Mouse (Mus musculus) embryonic facial prominence, embryonic 11.5 days (tissue): Measurements from ENCODE around the gene Apon. TPM values are rescaled to one million over a fixed set of nuclear protein-coding genes. Genes with fewer than 3 reads are reported as not detected.

Source experiments
- ATAC-seq: fragments of 200-750 bp; cut with Nextera tagmentation; replicated peaks from 2 replicates; pipeline ENCODE4 v1.8.0; 2017; ENCODE audit warnings: low read depth; ENCODE audit not compliant: insufficient number of reproducible peaks, low FRiP score, low TSS enrichment
- DNase-seq: peaks from one replicate; pipeline ENCODE4 v3.0.0-alpha.2; 2015; ENCODE audit warnings: low spot score
- H3K27ac ChIP-seq: fragments of 300-500 bp; sonication (generic); replicated peaks from 2 replicates; pipeline ENCODE4 v1.5.1; 2014; ENCODE audit warnings: mild to moderate bottlenecking, low read depth, low read length, control low read depth
- H3K27me3 ChIP-seq: fragments of 300-500 bp; sonication (generic); 2 replicates; pipeline ENCODE4 v1.6.1; 2014; ENCODE audit warnings: mild to moderate bottlenecking, low read length, moderate library complexity, mixed read lengths; ENCODE audit not compliant: control insufficient read depth, insufficient read depth
- H3K36me3 ChIP-seq: fragments of 300-500 bp; sonication (generic); replicated peaks from 2 replicates; pipeline ENCODE4 v1.6.1; 2014; ENCODE audit warnings: low read depth, mild to moderate bottlenecking, low read length, moderate library complexity, mixed read lengths; ENCODE audit not compliant: control insufficient read depth, insufficient read depth
- H3K4me1 ChIP-seq: fragments of 300-500 bp; sonication (generic); 2 replicates; pipeline ENCODE4 v1.6.1; 2014; ENCODE audit warnings: low read length, mixed read lengths; ENCODE audit not compliant: control insufficient read depth, insufficient read depth
- H3K4me2 ChIP-seq: fragments of 300-500 bp; sonication (generic); 2 replicates; pipeline ENCODE4 v1.6.1; 2014; ENCODE audit warnings: low read depth, mild to moderate bottlenecking, control low read depth, low read length, moderate library complexity
- H3K4me3 ChIP-seq: fragments of 300-500 bp; sonication (generic); 2 replicates; pipeline ENCODE4 v1.5.1; 2014; ENCODE audit warnings: low read depth, low read length, control low read depth
- H3K9ac ChIP-seq: fragments of 300-500 bp; sonication (generic); replicated peaks from 2 replicates; pipeline ENCODE4 v1.6.1; 2014; ENCODE audit warnings: mild to moderate bottlenecking, control low read depth, low read length
- H3K9me3 ChIP-seq: fragments of 300-500 bp; sonication (generic); replicated peaks from 2 replicates; pipeline ENCODE4 v1.6.1; 2016; ENCODE audit warnings: mild to moderate bottlenecking, low read length, inconsistent platforms, mixed read lengths; ENCODE audit not compliant: control insufficient read depth
- WGBS: fragments of 180-500 bp; shearing (Covaris S2); extraction: QIAGEN DNeasy Blood & Tissue Kit; methylation state at CpG from one replicate; pipeline ENCODE4 v1.1.7; 2014; 5-methylcytosine and 5-hydroxymethylcytosine counted together
- polyA plus RNA-seq: library from polyadenylated mRNA; unstranded; fragments of >200 nt; fragmentation: Nextera tagmentation; extraction: Ambion mirVana; gene quantifications from 2 replicates; pipeline ENCODE4 v1.2.1, GENCODE M21; 2014

Apon gene
- polyA plus RNA-seq, 1 experiment from 2014 or later: 0.80 TPM

DNA sequence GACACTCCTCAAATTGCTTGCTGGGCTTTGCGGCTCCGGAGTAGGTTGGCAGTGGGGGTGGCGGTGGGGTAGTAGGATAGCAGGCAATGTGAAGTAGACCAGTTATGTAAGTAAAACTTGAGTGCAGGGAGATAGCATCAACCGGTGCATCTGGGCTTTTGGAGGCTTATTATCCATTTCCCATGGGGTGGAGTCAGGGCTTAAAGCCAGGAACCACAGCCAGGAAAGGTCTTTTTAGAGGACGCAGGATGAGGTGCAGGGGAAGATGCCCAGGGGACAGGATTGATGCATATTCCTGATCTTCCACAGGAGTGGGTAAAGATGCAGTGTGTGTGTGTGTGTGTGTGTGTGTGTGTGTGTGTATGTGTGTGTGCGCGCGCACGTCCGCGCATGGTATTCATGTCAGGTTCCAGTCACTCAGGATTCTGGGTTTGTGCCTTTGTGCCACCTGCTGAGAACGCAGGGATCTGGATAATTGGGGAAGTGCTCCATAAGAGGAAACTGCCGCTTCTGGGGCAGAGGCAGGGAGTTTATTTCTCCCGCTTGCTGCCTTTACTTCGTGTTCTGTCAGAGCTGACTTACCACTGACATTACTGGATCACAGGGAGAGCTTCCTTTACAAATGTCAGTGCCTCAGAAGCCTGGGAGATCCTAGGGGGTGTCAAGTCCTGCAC, 16.0 kb upstream of the Apon start:
- no peak for ATAC-seq
- H3K4me2 ChIP-seq: no peak overlapping the region
- no peak overlapping the region for H3K4me3 ChIP-seq
- DNase-seq: no peak
- no peaks in the 10 kb centered on the region for H3K27me3 ChIP-seq
- no peak overlapping the region for H3K27ac ChIP-seq
- peaks cover 8% of the 10 kb centered on the region for H3K36me3 ChIP-seq
- H3K9ac ChIP-seq: no peak overlapping the region
- WGBS: 83% methylated on average over 15 of the region's 15 CpGs
- no peaks in the 10 kb centered on the region for H3K4me1 ChIP-seq
- H3K9me3 ChIP-seq: no peaks in the 10 kb centered on the region

DNA sequence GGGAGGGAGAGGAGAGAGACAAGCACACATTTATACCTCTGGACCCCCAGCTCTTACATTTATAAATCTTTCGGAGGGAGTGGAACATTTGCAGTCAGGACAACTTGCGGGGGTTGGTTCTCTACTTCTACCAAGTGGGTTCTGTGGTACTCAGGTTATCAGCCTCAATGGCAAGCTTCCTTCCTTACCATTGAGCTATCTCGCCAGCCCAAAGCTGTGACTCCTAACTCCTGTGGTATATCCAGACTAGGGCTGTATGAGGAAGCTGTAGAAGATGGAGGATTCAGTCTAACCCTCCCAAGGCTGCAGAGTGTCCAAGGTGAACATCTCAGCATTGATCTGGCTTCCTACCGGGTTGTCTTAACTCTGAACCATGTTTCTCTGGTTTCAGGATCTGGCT, 14.8 kb upstream of the Apon start:
- no peaks in the 10 kb centered on the region for H3K4me1 ChIP-seq
- no peak overlapping the region for H3K4me3 ChIP-seq
- no peak overlapping the region for H3K9ac ChIP-seq
- peaks cover 16% of the 10 kb centered on the region for H3K36me3 ChIP-seq
- WGBS: 88% methylated on average over 4 of the region's 4 CpGs
- no peaks in the 10 kb centered on the region for H3K27me3 ChIP-seq
- no peak for ATAC-seq
- no peaks in the 10 kb centered on the region for H3K9me3 ChIP-seq
- no peak overlapping the region for H3K27ac ChIP-seq
- H3K4me2 ChIP-seq: no peak overlapping the region
- DNase-seq: no peak

DNA sequence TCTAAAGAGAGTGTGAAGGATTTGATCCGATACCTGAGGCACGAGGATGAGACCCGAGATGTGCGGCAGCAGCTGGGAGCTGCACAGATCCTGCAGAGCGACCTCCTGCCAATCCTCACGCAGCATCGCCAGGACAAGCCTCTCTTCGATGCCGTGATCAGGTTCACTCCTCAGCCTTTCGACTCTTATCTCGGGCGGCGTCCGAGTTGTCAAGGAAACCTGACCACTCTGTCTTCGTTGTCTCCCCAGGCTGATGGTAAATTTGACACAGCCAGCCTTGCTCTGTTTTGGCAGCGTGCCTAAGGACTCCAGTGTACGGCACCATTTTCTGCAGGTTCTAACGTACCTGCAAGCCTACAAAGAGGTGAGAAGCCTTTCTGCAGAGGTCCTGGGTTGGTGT, 13.8 kb upstream of the Apon start:
- H3K4me1 ChIP-seq: no peaks in the 10 kb centered on the region
- 94% methylated on average over 18 of the region's 18 CpGs for WGBS
- H3K4me3 ChIP-seq: no peak overlapping the region
- no peak overlapping the region for H3K9ac ChIP-seq
- H3K27me3 ChIP-seq: no peaks in the 10 kb centered on the region
- no peaks in the 10 kb centered on the region for H3K9me3 ChIP-seq
- H3K27ac ChIP-seq: no peak overlapping the region
- no peak for DNase-seq
- H3K36me3 ChIP-seq: peaks cover 22% of the 10 kb centered on the region
- ATAC-seq: no peak
- H3K4me2 ChIP-seq: no peak overlapping the region

DNA sequence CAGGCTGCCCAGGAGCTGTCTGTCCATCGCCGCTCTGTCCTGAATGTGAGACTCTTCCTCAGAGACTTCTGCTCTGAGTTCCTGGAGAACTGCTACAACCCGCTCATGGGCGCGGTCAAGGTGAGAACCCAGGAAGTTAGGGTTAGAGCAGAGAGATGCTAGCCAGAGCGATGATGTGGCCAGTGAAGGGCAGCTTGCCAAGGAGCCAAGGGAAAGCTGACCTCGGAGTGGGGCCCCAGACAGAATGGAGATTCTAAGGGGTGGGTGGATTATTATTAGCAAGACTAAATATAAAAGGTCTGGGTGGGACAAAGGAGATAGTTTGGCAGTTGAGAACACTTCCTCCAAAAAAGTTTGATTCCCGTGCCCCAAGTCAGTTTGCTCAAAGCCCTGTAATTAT, 10.6 kb upstream of the Apon start:
- no peaks in the 10 kb centered on the region for H3K9me3 ChIP-seq
- H3K4me2 ChIP-seq: no peak overlapping the region
- no peaks in the 10 kb centered on the region for H3K4me1 ChIP-seq
- no peak overlapping the region for H3K27ac ChIP-seq
- DNase-seq (no peak), ATAC-seq (no peak)
- peaks cover 30% of the 10 kb centered on the region for H3K36me3 ChIP-seq
- H3K9ac ChIP-seq: no peak overlapping the region
- no peak overlapping the region for H3K4me3 ChIP-seq
- no peaks in the 10 kb centered on the region for H3K27me3 ChIP-seq
- 94% methylated on average over 8 of the region's 8 CpGs for WGBS

DNA sequence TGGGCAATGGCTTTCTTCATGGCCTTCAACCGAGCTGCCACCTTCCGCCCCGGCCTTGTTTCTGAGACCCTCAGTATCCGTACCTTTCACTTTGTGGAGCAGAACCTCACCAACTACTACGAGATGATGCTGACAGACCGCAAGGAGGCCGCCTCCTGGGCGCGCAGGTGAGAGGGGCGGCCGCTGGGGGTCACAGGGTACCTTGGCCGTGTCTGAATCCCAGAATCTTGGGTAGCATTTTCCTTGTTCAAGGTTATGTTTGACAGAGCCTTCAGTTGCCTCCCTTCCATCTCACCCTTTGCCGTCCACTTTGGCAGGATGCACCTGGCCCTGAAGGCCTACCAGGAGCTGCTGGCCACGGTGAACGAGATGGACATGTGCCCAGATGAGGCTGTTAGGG, 9.8 kb upstream of the Apon start:
- Histone ChIP-seq H3K4me2 (no peak overlapping the region), H3K27me3 (no peaks in the 10 kb centered on the region), H3K36me3 (peaks cover 35% of the 10 kb centered on the region), H3K4me3 (no peak overlapping the region), H3K9me3 (no peaks in the 10 kb centered on the region), H3K9ac (no peak overlapping the region), H3K4me1 (no peaks in the 10 kb centered on the region), H3K27ac (no peak overlapping the region)
- no peak for ATAC-seq
- WGBS: 94% methylated on average over 15 of the region's 15 CpGs
- no peak for DNase-seq

DNA sequence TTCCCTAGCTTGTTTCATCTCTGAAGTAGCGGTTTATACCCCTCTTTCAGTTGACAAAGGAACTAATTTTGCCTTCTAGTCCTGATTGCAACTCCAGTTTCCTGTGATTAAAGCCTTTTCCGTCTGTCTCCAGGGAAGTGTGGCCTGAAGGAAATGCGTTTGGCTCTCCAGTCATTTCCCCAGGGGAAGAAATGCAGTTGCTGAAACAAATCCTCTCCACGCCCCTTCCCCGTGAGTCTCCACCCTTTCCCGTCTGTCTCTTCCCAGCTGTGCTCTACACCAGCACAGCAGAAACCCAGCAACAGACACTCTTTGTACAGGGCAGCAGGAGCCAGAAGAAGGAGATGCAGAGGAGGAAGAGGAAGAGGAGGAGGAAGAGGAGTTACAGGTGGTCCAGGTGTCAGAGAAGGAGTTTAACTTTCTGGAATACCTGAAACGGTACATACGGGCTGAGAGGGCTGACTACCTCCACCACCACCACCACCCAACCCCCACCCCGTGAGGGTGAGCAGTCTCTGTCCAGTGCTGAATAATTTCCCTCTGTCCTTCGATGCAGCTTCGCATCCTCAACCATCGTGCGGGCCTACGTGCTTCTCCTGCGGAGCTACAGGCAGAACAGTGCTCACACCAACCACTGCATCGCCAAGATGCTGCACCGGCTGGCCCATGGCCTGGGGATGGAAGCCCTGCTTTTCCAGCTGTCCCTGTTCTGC, 6.7 kb upstream of the Apon start:
- H3K9ac ChIP-seq: no peak overlapping the region
- H3K4me3 ChIP-seq: no peak overlapping the region
- H3K27ac ChIP-seq: no peak overlapping the region
- H3K9me3 ChIP-seq: no peaks in the 10 kb centered on the region
- no peaks in the 10 kb centered on the region for H3K4me1 ChIP-seq
- 79% methylated on average over 17 of the region's 17 CpGs for WGBS
- peaks cover 50% of the 10 kb centered on the region for H3K36me3 ChIP-seq
- H3K4me2 ChIP-seq: no peak overlapping the region
- no peaks in the 10 kb centered on the region for H3K27me3 ChIP-seq
- peak; percentile 30 for DNase-seq
- no peak for ATAC-seq

DNA sequence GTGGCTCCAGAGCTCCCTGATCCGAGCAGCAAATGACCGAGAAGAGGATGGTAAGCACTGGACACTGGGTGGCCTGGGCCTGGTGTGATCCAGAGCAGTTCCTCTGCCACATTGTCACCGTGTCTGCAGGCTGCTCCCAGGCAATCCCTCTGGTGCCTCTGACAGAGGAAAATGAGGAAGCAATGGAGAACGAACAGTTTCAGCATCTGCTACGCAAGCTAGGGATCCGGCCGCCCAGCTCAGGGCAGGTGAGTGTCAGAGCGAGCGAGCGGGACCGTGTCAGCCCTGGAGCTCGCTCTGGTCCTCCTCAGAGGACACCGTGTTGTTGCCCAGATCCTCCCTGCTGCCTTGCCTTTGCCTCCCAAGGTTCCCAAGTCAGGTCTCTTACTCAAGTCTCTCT, 3.3 kb upstream of the Apon start:
- WGBS: 96% methylated on average over 13 of the region's 13 CpGs
- H3K27ac ChIP-seq: no peak overlapping the region
- no peaks in the 10 kb centered on the region for H3K27me3 ChIP-seq
- H3K4me3 ChIP-seq: no peak overlapping the region
- H3K9ac ChIP-seq: no peak overlapping the region
- DNase-seq (no peak), ATAC-seq (no peak)
- H3K36me3 ChIP-seq: peaks cover 40% of the 10 kb centered on the region
- no peak overlapping the region for H3K4me2 ChIP-seq
- no peaks in the 10 kb centered on the region for H3K4me1 ChIP-seq
- H3K9me3 ChIP-seq: no peaks in the 10 kb centered on the region

DNA sequence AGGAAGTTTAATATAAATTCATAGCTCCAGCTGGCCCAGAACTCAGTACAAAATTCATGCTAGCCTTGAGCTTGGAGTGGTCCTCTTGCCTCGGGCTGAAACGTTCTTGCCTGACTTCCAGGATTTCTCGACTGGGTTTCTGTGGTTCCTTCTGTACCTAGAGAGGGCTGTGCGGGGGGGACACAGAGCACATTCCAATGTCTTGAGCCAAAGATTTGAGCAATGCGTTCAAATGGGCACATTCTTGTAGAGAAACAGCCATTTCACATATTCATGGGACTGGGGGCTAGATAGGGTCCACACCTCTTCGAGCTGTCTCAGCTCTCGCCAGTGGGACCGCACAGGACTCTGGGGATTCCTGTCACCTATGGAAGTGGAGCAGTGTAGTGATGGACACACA, 2.0 kb downstream of the Apon start:
- H3K9me3 ChIP-seq: no peaks in the 10 kb centered on the region
- DNase-seq (no peak), ATAC-seq (no peak)
- H3K4me3 ChIP-seq: no peak overlapping the region
- H3K27ac ChIP-seq: no peak overlapping the region
- no peaks in the 10 kb centered on the region for H3K4me1 ChIP-seq
- no peak overlapping the region for H3K4me2 ChIP-seq
- no peaks in the 10 kb centered on the region for H3K27me3 ChIP-seq
- H3K36me3 ChIP-seq: peaks cover 11% of the 10 kb centered on the region
- H3K9ac ChIP-seq: no peak overlapping the region
- WGBS: 89% methylated on average over 8 of the region's 8 CpGs
